Mouse (Mus musculus) ES-E14 (cell line): ENCODE data around the gene Arid1a.

Source experiments
- CHD2 ChIP-seq: IDR thresholded peaks from 2 replicates; pipeline ENCODE4 v1.6.1; 2014; ENCODE audit warnings: mild to moderate bottlenecking, low read depth, low read length, inconsistent platforms
- HCFC1 ChIP-seq: IDR thresholded peaks from 2 replicates; pipeline ENCODE4 v1.6.1; 2012; ENCODE audit warnings: low read length, inconsistent platforms, borderline replicate concordance; ENCODE audit not compliant: insufficient read depth
- MAFK ChIP-seq: IDR thresholded peaks from 2 replicates; pipeline ENCODE4 v1.6.1; 2014; ENCODE audit warnings: mild to moderate bottlenecking, low read depth, low read length, inconsistent platforms; ENCODE audit not compliant: insufficient read depth
- ZC3H11A ChIP-seq: IDR thresholded peaks from 2 replicates; pipeline ENCODE4 v1.6.1; 2012; ENCODE audit warnings: low read depth, mild to moderate bottlenecking, inconsistent platforms, low read length, borderline replicate concordance
- ZNF384 ChIP-seq: IDR thresholded peaks from 2 replicates; pipeline ENCODE4 v1.6.1; 2012; ENCODE audit warnings: low read depth, low read length, inconsistent platforms

- TF ChIP-seq ZC3H11A = no peak
- TF ChIP-seq ZNF384 = no peak
- TF ChIP-seq CHD2 = no peak
- no peak for TF ChIP-seq MAFK
- TF ChIP-seq HCFC1 = no peak
Observed at GRCm38 (mm10) chr4:133725706-133726105, 30.9 kb downstream of the Arid1a start.
